In the genomic region with DNA sequence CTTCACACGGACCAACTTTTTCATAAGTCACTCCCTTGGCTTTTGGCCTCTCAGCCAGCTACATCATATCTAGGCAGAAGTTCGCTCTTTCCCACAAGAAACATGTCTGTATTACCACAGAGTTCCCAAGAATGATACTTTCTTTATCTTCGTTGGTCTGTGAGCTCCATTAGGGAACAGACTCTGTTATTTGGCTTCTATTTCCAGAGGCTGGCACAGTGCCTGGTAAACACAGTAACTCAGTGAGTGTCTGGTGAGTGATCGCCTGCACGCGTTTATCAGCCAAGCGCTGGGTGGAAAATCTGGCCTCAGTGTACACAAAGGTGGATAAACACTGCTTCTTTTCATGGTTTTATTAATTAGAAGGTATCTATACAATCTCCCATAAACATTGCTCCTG, we compare ENCODE assay signal across 8 mouse cellular contexts. TPM values are rescaled to one million over a fixed set of nuclear protein-coding genes. Genes with fewer than 3 reads are reported as not detected.
A peak's percentile ranks its signal among the peaks of the same experiment; 100 is the strongest.
DNase-seq lines count a peak whose midpoint lies in the region; ATAC-seq and TF ChIP-seq lines count a peak whose summit lies in the region.
"Had no signal": no experiment of that assay in that cellular context is flagged by ENCODE, and none has a peak within 500 bp of the region (broad histone marks: within the 10 kb centered on the region; RNA-seq: fewer than 3 reads in every experiment).

No protein-coding gene starts in this region.

- no peaks in the 10 kb centered on the region for H3K27me3 ChIP-seq in forebrain, postnatal 0 days (ENCODE audit: insufficient read depth, low read length)
- no peaks in the 10 kb centered on the region for H3K27me3 ChIP-seq in hindbrain, postnatal 0 days (ENCODE audit: insufficient read depth, low read length)
- H3K27me3 ChIP-seq in limb, embryonic 15.5 days: no peaks in the 10 kb centered on the region

- peak overlapping the region; percentile 47; the same call in 1 of the 2 replicates for H3K27ac ChIP-seq in forebrain, postnatal 0 days (ENCODE audit: low read depth, low read length)
- peak overlapping the region; percentile 75 for H3K27ac ChIP-seq in hindbrain, postnatal 0 days
- peak overlapping the region; percentile 54 for H3K27ac ChIP-seq in limb, embryonic 15.5 days
- H3K27ac ChIP-seq: liver, embryonic 13.5 days had no signal

- no peaks in the 10 kb centered on the region for H3K36me3 ChIP-seq in forebrain, postnatal 0 days (ENCODE audit: insufficient read depth)
- H3K36me3 ChIP-seq in hindbrain, postnatal 0 days (ENCODE audit: insufficient read depth, low read length): no peaks in the 10 kb centered on the region
- no peaks in the 10 kb centered on the region; the same call in 1 of the 2 replicates for H3K36me3 ChIP-seq in limb, embryonic 15.5 days
- H3K36me3 ChIP-seq: liver, embryonic 13.5 days had no signal

- no peak overlapping the region for H3K4me3 ChIP-seq in forebrain, postnatal 0 days (ENCODE audit: low read depth, low read length)
- H3K4me3 ChIP-seq in hindbrain, postnatal 0 days (ENCODE audit: low read length): peak overlapping the region; percentile 16
- H3K4me3 ChIP-seq in limb, embryonic 15.5 days: no peak overlapping the region
- H3K4me3 ChIP-seq: liver, embryonic 13.5 days had no signal

- no peak for TF ChIP-seq CTCF in forebrain, postnatal 0 days (IDR thresholded peaks at IDR 0.05; ENCODE audit: low read depth)
- TF ChIP-seq CTCF in hindbrain, postnatal 0 days (IDR thresholded peaks at IDR 0.05; ENCODE audit: low read depth): no peak

- no peak for ATAC-seq in forebrain, postnatal 0 days
- no peak for ATAC-seq in hindbrain, postnatal 0 days
- no peak for ATAC-seq in limb, embryonic 15.5 days (ENCODE audit: insufficient number of reproducible peaks, low FRiP score, low TSS enrichment, low read depth)

- peaks cover 29% of the 10 kb centered on the region for H3K4me1 ChIP-seq in forebrain, postnatal 0 days (ENCODE audit: insufficient read depth)
- H3K4me1 ChIP-seq in hindbrain, postnatal 0 days (ENCODE audit: insufficient read depth, low read length): peaks cover 22% of the 10 kb centered on the region
- peaks cover 53% of the 10 kb centered on the region for H3K4me1 ChIP-seq in limb, embryonic 15.5 days

- no peaks in the 10 kb centered on the region for H3K9me3 ChIP-seq in forebrain, postnatal 0 days (ENCODE audit: low read length)
- no peaks in the 10 kb centered on the region for H3K9me3 ChIP-seq in hindbrain, postnatal 0 days (ENCODE audit: low read length)
- H3K9me3 ChIP-seq in limb, embryonic 15.5 days: no peaks in the 10 kb centered on the region
- H3K9me3 ChIP-seq: liver, embryonic 13.5 days had no signal

- 15% methylated on average over 7 of the region's 7 CpGs for WGBS in forebrain, postnatal 0 days
- 21% methylated on average over 7 of the region's 7 CpGs for WGBS in hindbrain, postnatal 0 days
- WGBS in limb, embryonic 15.5 days: 22% methylated on average over 7 of the region's 7 CpGs

- H3K9ac ChIP-seq in forebrain, postnatal 0 days: 0 out of 2 replicates have a peak overlapping the region, but pooled peaks have one; percentile 19
- no peak overlapping the region for H3K9ac ChIP-seq in hindbrain, postnatal 0 days (replicated peaks; ENCODE audit: low read length)
- no peak overlapping the region for H3K9ac ChIP-seq in limb, embryonic 15.5 days
- H3K9ac ChIP-seq: liver, embryonic 13.5 days had no signal

- H3K4me2 ChIP-seq in forebrain, postnatal 0 days (ENCODE audit: low read depth): peak overlapping the region; percentile 30
- H3K4me2 ChIP-seq in hindbrain, postnatal 0 days (ENCODE audit: low read depth, low read length): peak overlapping the region; percentile 46
- H3K4me2 ChIP-seq in limb, embryonic 15.5 days: peak overlapping the region; percentile 14; the same call in 1 of the 2 replicates
- H3K4me2 ChIP-seq: liver, embryonic 13.5 days had no signal

- DNase-seq in NIH3T3 (ENCODE audit: low read depth): peak; percentile 88
- peak; percentile 66 for DNase-seq in adrenal gland, adult 8-10 months
- DNase-seq in forebrain, postnatal 0 days: peak; percentile 84
- peak; percentile 86 for DNase-seq in hindbrain, postnatal 0 days (ENCODE audit: low spot score)
- peak; percentile 87 for DNase-seq in right cerebral cortex, postnatal 10 days (ENCODE audit: low spot score in 2 of 2)
- DNase-seq in embryo, embryonic 9.5 days (ENCODE audit: extremely low spot score): no peak
- DNase-seq: liver, embryonic 13.5 days had no signal

RNA-seq across cellular contexts. Expression of gene Dixdc1, which starts 15.9 kb away (rescaled TPM):
- 10 to 100 TPM in 3 of 4 experiments, 1 to 10 TPM in 1; 9.5 to 13.6 (median 11.7) TPM for total RNA-seq in adrenal gland, adult 8-10 months (2022)
- total RNA-seq in forebrain, postnatal 0 days (2014; rRNA removed): 54.3 and 59.9 TPM in 2 replicates
- 17.1 and 26.8 TPM in 2 replicates for polyA plus RNA-seq in forebrain, postnatal 0 days (2015; fragmentation: Nextera tagmentation; extraction: Ambion mirVana)
- 40.3 and 50.7 TPM in 2 replicates for total RNA-seq in hindbrain, postnatal 0 days (2014; rRNA removed)
- 24.4 and 26.0 TPM in 2 replicates for polyA plus RNA-seq in hindbrain, postnatal 0 days (2015; fragmentation: Nextera tagmentation; extraction: Ambion mirVana)
- polyA plus RNA-seq in limb, embryonic 15.5 days (2015; fragmentation: Nextera tagmentation; extraction: Ambion mirVana): 13.9 and 14.1 TPM in 2 replicates

RNA-seq across cellular contexts. Expression of gene 2310030G06Rik, which starts 22.9 kb away (rescaled TPM):
- 1 to 10 TPM; 6.6 to 9.3 (median 7.9) TPM for total RNA-seq in adrenal gland, adult 8-10 months (2022)
- total RNA-seq in forebrain, postnatal 0 days (2014; rRNA removed): 1.7 and 2.0 TPM in 2 replicates
- polyA plus RNA-seq in forebrain, postnatal 0 days (2015; fragmentation: Nextera tagmentation; extraction: Ambion mirVana): 3.2 and 3.8 TPM in 2 replicates
- 0.79 and 2.4 TPM in 2 replicates for total RNA-seq in hindbrain, postnatal 0 days (2014; rRNA removed)
- polyA plus RNA-seq in hindbrain, postnatal 0 days (2015; fragmentation: Nextera tagmentation; extraction: Ambion mirVana): 2.7 and 3.0 TPM in 2 replicates
- polyA plus RNA-seq in limb, embryonic 15.5 days (2015; fragmentation: Nextera tagmentation; extraction: Ambion mirVana): 5.6 and 6.7 TPM in 2 replicates

RNA-seq across cellular contexts. Expression of gene Cryab, which starts 27.7 kb away (rescaled TPM):
- 10 to 100 TPM; 26.8 to 60.1 (median 38.2) TPM for total RNA-seq in adrenal gland, adult 8-10 months (2022)
- total RNA-seq in forebrain, postnatal 0 days (2014; rRNA removed): 8.8 and 11.5 TPM in 2 replicates
- 29.9 and 31.2 TPM in 2 replicates for polyA plus RNA-seq in forebrain, postnatal 0 days (2015; fragmentation: Nextera tagmentation; extraction: Ambion mirVana)
- total RNA-seq in hindbrain, postnatal 0 days (2014; rRNA removed): 8.7 and 9.1 TPM in 2 replicates
- 31.2 and 31.4 TPM in 2 replicates for polyA plus RNA-seq in hindbrain, postnatal 0 days (2015; fragmentation: Nextera tagmentation; extraction: Ambion mirVana)
- polyA plus RNA-seq in limb, embryonic 15.5 days (2015; fragmentation: Nextera tagmentation; extraction: Ambion mirVana): 123 and 265 TPM in 2 replicates

RNA-seq across cellular contexts. Expression of gene Hspb2, which starts 28.7 kb away (rescaled TPM):
- 1 to 10 TPM; 3.0 to 3.2 (median 3.1) TPM for total RNA-seq in adrenal gland, adult 8-10 months (2022)
- 0.23 and 0.52 TPM in 2 replicates for total RNA-seq in forebrain, postnatal 0 days (2014; rRNA removed)
- polyA plus RNA-seq in forebrain, postnatal 0 days (2015; fragmentation: Nextera tagmentation; extraction: Ambion mirVana): 0.98 and 2.2 TPM in 2 replicates
- 5.4 TPM in 1 of 2 replicates, not detected in the other for total RNA-seq in hindbrain, postnatal 0 days (2014; rRNA removed)
- 2.2 and 2.9 TPM in 2 replicates for polyA plus RNA-seq in hindbrain, postnatal 0 days (2015; fragmentation: Nextera tagmentation; extraction: Ambion mirVana)
- polyA plus RNA-seq in limb, embryonic 15.5 days (2015; fragmentation: Nextera tagmentation; extraction: Ambion mirVana): 39.0 and 104 TPM in 2 replicates

RNA-seq across cellular contexts. Expression of gene Fdxacb1, which starts 44.6 kb away (rescaled TPM):
- total RNA-seq in adrenal gland, adult 8-10 months (2022): 1 to 10 TPM; 5.3 to 8.9 (median 6.7) TPM
- 9.6 and 19.1 TPM in 2 replicates for total RNA-seq in forebrain, postnatal 0 days (2014; rRNA removed)
- 9.3 and 10.4 TPM in 2 replicates for polyA plus RNA-seq in forebrain, postnatal 0 days (2015; fragmentation: Nextera tagmentation; extraction: Ambion mirVana)
- 8.9 and 11.7 TPM in 2 replicates for total RNA-seq in hindbrain, postnatal 0 days (2014; rRNA removed)
- polyA plus RNA-seq in hindbrain, postnatal 0 days (2015; fragmentation: Nextera tagmentation; extraction: Ambion mirVana): 9.6 and 12.0 TPM in 2 replicates
- 9.3 TPM in 2 replicates for polyA plus RNA-seq in limb, embryonic 15.5 days (2015; fragmentation: Nextera tagmentation; extraction: Ambion mirVana)
